Mouse (Mus musculus) heart, adult 2 months (tissue): ENCODE results near the gene Dkkl1.

ENCODE experiments used
- CTCF ChIP-seq: fragments of 200-600 bp; IDR thresholded peaks from 2 replicates; pipeline ENCODE4 v1.8.1; 2022; ENCODE audit warnings: antibody characterized with exemption, mild to moderate bottlenecking, moderate library complexity
- EP300 ChIP-seq: fragments of 200-500 bp; IDR thresholded peaks from 2 replicates; pipeline ENCODE4 v1.6.1; 2011; ENCODE audit warnings: low read depth, low read length, control low read depth; ENCODE audit not compliant: insufficient read depth
- POLR2A ChIP-seq: fragments of 200-500 bp; IDR thresholded peaks from 2 replicates; pipeline ENCODE4 v1.6.1; 2011; ENCODE audit warnings: mild to moderate bottlenecking, low read depth, low read length, control low read depth; ENCODE audit not compliant: insufficient read depth

- TF ChIP-seq POLR2A (no peak), CTCF (no peak), EP300 (no peak)
Measured at GRCm38 (mm10) chr7:45175398-45175797, 36.5 kb downstream of the Dkkl1 start.
